Mouse (Mus musculus) forebrain, embryonic 13.5 days (tissue): ENCODE results near the gene Stat2. TPM values are rescaled to one million over a fixed set of nuclear protein-coding genes. Genes with fewer than 3 reads are reported as not detected.

ENCODE experiments used
- ATAC-seq: fragments of 200-750 bp; cut with Nextera tagmentation; 2 replicates; pipeline ENCODE4 v1.8.0; 2017
- H3K27ac ChIP-seq: fragments of 300-500 bp; sonication (generic); 2 replicates; pipeline ENCODE4 v1.5.1; 2015; ENCODE audit warnings: inconsistent platforms, mild to moderate bottlenecking, moderate library complexity
- H3K27me3 ChIP-seq: fragments of 300-500 bp; sonication (generic); 2 replicates; pipeline ENCODE4 v1.6.1; 2015; ENCODE audit warnings: mild to moderate bottlenecking, inconsistent platforms
- H3K36me3 ChIP-seq: fragments of 300-500 bp; sonication (generic); 2 replicates; pipeline ENCODE4 v1.6.1; 2015; ENCODE audit warnings: mild to moderate bottlenecking, inconsistent platforms; ENCODE audit not compliant: poor library complexity, severe bottlenecking
- H3K4me1 ChIP-seq: fragments of 300-500 bp; sonication (generic); 2 replicates; pipeline ENCODE4 v1.6.1; 2015; ENCODE audit warnings: inconsistent platforms
- H3K4me2 ChIP-seq: fragments of 300-500 bp; sonication (generic); 2 replicates; pipeline ENCODE4 v1.6.1; 2015; ENCODE audit warnings: inconsistent platforms, mild to moderate bottlenecking, moderate library complexity
- H3K4me3 ChIP-seq: fragments of 300-500 bp; sonication (generic); 2 replicates; pipeline ENCODE4 v1.5.1; 2015; ENCODE audit warnings: mild to moderate bottlenecking, inconsistent platforms
- H3K9ac ChIP-seq: fragments of 300-500 bp; sonication (generic); 2 replicates; pipeline ENCODE4 v1.6.1; 2015; ENCODE audit warnings: mild to moderate bottlenecking, inconsistent platforms
- H3K9me3 ChIP-seq: fragments of 300-500 bp; sonication (generic); replicated peaks from 2 replicates; pipeline ENCODE4 v1.6.1; 2016; ENCODE audit warnings: inconsistent platforms
- WGBS: fragments of 180-500 bp; shearing (Covaris S2); methylation state at CpG from one replicate; pipeline ENCODE4 v1.1.7; 2015; 5-methylcytosine and 5-hydroxymethylcytosine counted together
- polyA plus RNA-seq: library from polyadenylated mRNA; unstranded; fragments of >200 nt; fragmentation: Nextera tagmentation; extraction: Ambion mirVana; gene quantifications from 2 replicates; pipeline ENCODE4 v1.2.1, GENCODE M21; 2015

Gene Stat2
- polyA plus RNA-seq, 1 experiment from 2014 or later, result 15.3 TPM

GRCm38 (mm10) chr10:128336195-128336594 lies 65.8 kb downstream of the Stat2 start:
- Histone ChIP-seq H3K4me1 (peaks cover 22% of the 10 kb centered on the region), H3K9me3 (no peaks in the 10 kb centered on the region), H3K9ac (no peak overlapping the region), H3K4me3 (no peak overlapping the region), H3K27me3 (no peaks in the 10 kb centered on the region), H3K27ac (no peak overlapping the region), H3K4me2 (no peak overlapping the region), H3K36me3 (no peaks in the 10 kb centered on the region)
- no peak for ATAC-seq
- WGBS, result 94% methylated on average over 3 of the region's 3 CpGs

GRCm38 (mm10) chr10:128336597-128336996 lies 66.2 kb downstream of the Stat2 start:
- peak overlapping the region; percentile 96; the same call in 1 of the 2 replicates for H3K4me3 ChIP-seq
- H3K4me2 ChIP-seq, result peak overlapping the region; percentile 95

DNA sequence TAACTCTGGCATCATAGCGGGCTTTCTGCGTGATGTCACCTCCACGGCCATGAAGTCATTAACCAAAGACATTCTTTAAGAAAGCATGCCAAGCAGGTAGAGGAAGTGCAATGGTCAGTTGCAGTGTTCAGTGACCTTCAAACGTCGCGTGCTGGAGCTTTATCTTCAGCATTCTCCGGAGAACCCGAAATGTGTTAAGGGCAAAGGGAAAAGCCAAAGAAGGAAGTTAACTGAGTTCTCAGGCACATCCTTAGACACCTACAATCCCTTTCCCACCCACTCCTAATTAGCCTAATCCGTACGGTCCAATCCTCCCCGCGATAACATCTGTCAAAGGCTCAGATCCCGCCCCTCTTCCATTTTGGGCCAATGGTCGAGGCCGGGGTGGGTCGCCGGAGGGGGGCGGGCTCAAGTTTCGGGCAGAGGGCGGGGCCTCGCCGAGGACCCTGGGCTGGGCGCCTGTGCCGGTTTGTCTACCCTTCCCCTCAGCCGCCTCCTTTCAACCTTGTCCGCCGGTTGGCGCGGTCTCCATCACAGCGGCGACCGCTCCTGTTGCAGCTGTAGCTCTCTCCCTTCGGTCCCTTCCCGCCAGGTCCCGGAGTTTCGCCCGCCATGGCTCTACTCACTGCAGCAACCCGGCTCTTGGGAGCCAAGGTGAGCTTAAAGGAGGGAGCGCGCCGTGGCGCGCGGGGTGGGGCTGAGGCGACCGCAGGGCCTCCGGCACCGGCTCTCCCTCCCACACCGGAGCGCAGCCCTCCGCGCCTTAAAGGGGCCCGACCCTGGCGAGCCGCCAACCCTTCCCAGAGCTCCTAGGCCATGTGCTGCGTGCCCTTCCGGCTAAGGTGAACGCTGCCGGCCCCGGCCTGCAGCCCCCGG lies 67.2 kb downstream of the Stat2 start, which contains the start of gene Cs:
Gene Cs (plus strand): TSS at position 429 of the 876 bp plus-strand sequence.
- peaks cover 22% of the 10 kb centered on the region for H3K4me1 ChIP-seq
- H3K9ac ChIP-seq, result peak within 1 kb of the TSS; percentile 97
- ATAC-seq, result peak; percentile 100
- H3K36me3 ChIP-seq, result no peaks in the 10 kb centered on the region
- H3K4me2 ChIP-seq, result peak within 1 kb of the TSS; percentile 95
- peak within 1 kb of the TSS; percentile 92 for H3K27ac ChIP-seq
- no peaks in the 10 kb centered on the region for H3K9me3 ChIP-seq
- peak within 1 kb of the TSS; percentile 96 for H3K4me3 ChIP-seq
- H3K27me3 ChIP-seq, result no peaks in the 10 kb centered on the region
- 1% methylated on average over 61 of the region's 61 CpGs for WGBS

More at GRCm38 (mm10) chr10:128336597-128336996, 66.2 kb downstream of the Stat2 start:
- WGBS, result 89% methylated on average over 3 of the region's 3 CpGs
- no peak overlapping the region for H3K27ac ChIP-seq
- no peaks in the 10 kb centered on the region for H3K36me3 ChIP-seq
- H3K27me3 ChIP-seq, result no peaks in the 10 kb centered on the region
- H3K9me3 ChIP-seq, result no peaks in the 10 kb centered on the region
- peaks cover 22% of the 10 kb centered on the region for H3K4me1 ChIP-seq
- peak overlapping the region; percentile 54; the same call in 1 of the 2 replicates for H3K9ac ChIP-seq
- no peak for ATAC-seq

DNA sequence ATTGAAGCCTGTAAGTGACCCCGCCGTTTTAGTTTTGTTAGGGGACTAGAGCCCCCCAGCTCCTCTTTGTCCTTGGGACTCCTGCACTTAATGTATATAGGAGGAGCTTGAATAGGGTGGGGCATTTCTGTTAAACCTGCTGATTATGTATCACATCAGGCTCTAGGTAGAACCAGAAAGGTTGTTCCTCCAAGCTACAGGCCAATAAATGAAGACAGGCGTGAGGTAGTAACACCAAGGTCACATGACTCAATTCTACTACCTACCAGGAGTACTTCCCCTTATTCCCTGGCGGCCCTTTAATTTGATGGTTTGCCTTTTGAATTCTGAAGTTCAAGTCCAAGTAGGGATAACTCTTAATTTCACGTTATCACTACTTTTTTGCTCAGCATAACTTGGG lies 68.1 kb downstream of the Stat2 start:
- ATAC-seq, result no peak
- Histone ChIP-seq H3K4me3 (peak overlapping the region; percentile 96), H3K36me3 (no peaks in the 10 kb centered on the region), H3K27ac (peak overlapping the region; percentile 92), H3K27me3 (no peaks in the 10 kb centered on the region), H3K9ac (peak overlapping the region; percentile 97), H3K4me1 (peaks cover 25% of the 10 kb centered on the region), H3K4me2 (peak overlapping the region; percentile 95), H3K9me3 (no peaks in the 10 kb centered on the region)
- WGBS, result 17% methylated on average over 5 of the region's 5 CpGs

GRCm38 (mm10) chr10:128338948-128339347 lies 68.6 kb downstream of the Stat2 start:
- no peak overlapping the region for H3K27ac ChIP-seq
- WGBS, result 85% methylated on average over 2 of the region's 2 CpGs
- peak overlapping the region; percentile 96 for H3K4me3 ChIP-seq
- no peaks in the 10 kb centered on the region for H3K36me3 ChIP-seq
- no peak for ATAC-seq
- H3K4me2 ChIP-seq, result peak overlapping the region; percentile 95
- no peaks in the 10 kb centered on the region for H3K27me3 ChIP-seq
- peaks cover 27% of the 10 kb centered on the region for H3K4me1 ChIP-seq
- peak overlapping the region; percentile 97 for H3K9ac ChIP-seq
- no peaks in the 10 kb centered on the region for H3K9me3 ChIP-seq

- H3K27ac ChIP-seq, result no peak overlapping the region
- H3K36me3 ChIP-seq, result no peaks in the 10 kb centered on the region
- WGBS, result 83% methylated on average over 2 of the region's 2 CpGs
- H3K9me3 ChIP-seq, result no peaks in the 10 kb centered on the region
- no peak overlapping the region for H3K4me2 ChIP-seq
- H3K4me3 ChIP-seq, result no peak overlapping the region
- no peaks in the 10 kb centered on the region for H3K27me3 ChIP-seq
- H3K4me1 ChIP-seq, result peaks cover 36% of the 10 kb centered on the region
- ATAC-seq, result no peak
- H3K9ac ChIP-seq, result no peak overlapping the region
Measured at GRCm38 (mm10) chr10:128340257-128340656, 69.9 kb downstream of the Stat2 start.

Other genes with a start within 250 kb of the Stat2 start
- 715 and 810 TPM in 2 replicates for gene Naca, start 235.0 kb upstream of the Stat2 start, polyA plus RNA-seq
- 562 and 583 TPM in 2 replicates for gene Ptges3, start 211.6 kb upstream of the Stat2 start, polyA plus RNA-seq
- gene Atp5b, start 187.3 kb upstream of the Stat2 start, polyA plus RNA-seq, result 2,170 and 2,214 TPM in 2 replicates
- 11.6 and 12.6 TPM in 2 replicates for gene Baz2a, start 179.0 kb upstream of the Stat2 start, polyA plus RNA-seq
- 12.6 and 12.9 TPM in 2 replicates for gene Rbms2, start 90.3 kb upstream of the Stat2 start, polyA plus RNA-seq
- gene Gls2, start 76.1 kb upstream of the Stat2 start, polyA plus RNA-seq, result 0.48 and 1.3 TPM in 2 replicates
- gene Spryd4, start 58.8 kb upstream of the Stat2 start, polyA plus RNA-seq, result 17.9 and 19.1 TPM in 2 replicates
- gene Mip, start 44.7 kb upstream of the Stat2 start, polyA plus RNA-seq, result 0.13 and 0.21 TPM in 2 replicates
- 52.9 and 62.1 TPM in 2 replicates for gene Timeless, start 38.5 kb upstream of the Stat2 start, polyA plus RNA-seq
- 0.27 and 0.33 TPM in 2 replicates for gene Apon, start 16.5 kb upstream of the Stat2 start, polyA plus RNA-seq
- 0.14 TPM in 1 of 2 replicates, not detected in the other for gene Apof, start 1.9 kb upstream of the Stat2 start, polyA plus RNA-seq
- not detected in 2 replicates for gene Il23a, start 28.2 kb downstream of the Stat2 start, polyA plus RNA-seq
- gene Pan2, start 32.8 kb downstream of the Stat2 start, polyA plus RNA-seq, result 32.0 and 35.0 TPM in 2 replicates
- gene Cnpy2, start 51.9 kb downstream of the Stat2 start, polyA plus RNA-seq, result 230 and 237 TPM in 2 replicates
- gene Cs, start 67.2 kb downstream of the Stat2 start, polyA plus RNA-seq, result 212 and 236 TPM in 2 replicates
- gene Coq10a, start 98.4 kb downstream of the Stat2 start, polyA plus RNA-seq, result 16.4 and 22.8 TPM in 2 replicates
- gene Ankrd52, start 106.6 kb downstream of the Stat2 start, polyA plus RNA-seq, result 12.0 and 14.6 TPM in 2 replicates
- gene Slc39a5, start 130.7 kb downstream of the Stat2 start, polyA plus RNA-seq, result 0.18 TPM in 1 of 2 replicates, not detected in the other
- 153 and 156 TPM in 2 replicates for gene Nabp2, start 140.9 kb downstream of the Stat2 start, polyA plus RNA-seq
- 76.4 and 83.9 TPM in 2 replicates for gene Rnf41, start 141.1 kb downstream of the Stat2 start, polyA plus RNA-seq
- 166 and 168 TPM in 2 replicates for gene Smarcc2, start 188.7 kb downstream of the Stat2 start, polyA plus RNA-seq
- gene Myl6, start 223.6 kb downstream of the Stat2 start, polyA plus RNA-seq, result 740 and 741 TPM in 2 replicates
- 4.1 TPM in 2 replicates for gene Myl6b, start 228.1 kb downstream of the Stat2 start, polyA plus RNA-seq